Mouse (Mus musculus) thymus, adult 2 months (tissue): ENCODE data around the gene Kcnk12. TPM values are rescaled to one million over a fixed set of nuclear protein-coding genes. Genes with fewer than 3 reads are reported as not detected.

Source experiments
- DNase-seq: peaks from one replicate; pipeline ENCODE4 v3.0.0; 2021
- H3K27ac ChIP-seq: fragments of 200-500 bp; 2 replicates; pipeline ENCODE4 v1.5.1; 2012; ENCODE audit warnings: low read length, control low read depth; ENCODE audit not compliant: control insufficient read depth, insufficient read depth
- H3K27me3 ChIP-seq: fragments of 200-500 bp; 2 replicates; pipeline ENCODE4 v1.6.1; 2012; ENCODE audit warnings: mild to moderate bottlenecking, low read length, moderate library complexity, mixed read lengths; ENCODE audit not compliant: control insufficient read depth, insufficient read depth
- H3K36me3 ChIP-seq: fragments of 200-500 bp; 2 replicates; pipeline ENCODE4 v1.6.1; 2012; ENCODE audit warnings: mild to moderate bottlenecking, low read length, moderate library complexity; ENCODE audit not compliant: control insufficient read depth, insufficient read depth
- H3K4me1 ChIP-seq: fragments of 200-500 bp; replicated peaks from 2 replicates; pipeline ENCODE4 v1.6.1; 2012; ENCODE audit warnings: low read length; ENCODE audit not compliant: control insufficient read depth, insufficient read depth
- H3K4me3 ChIP-seq: fragments of 200-500 bp; 2 replicates; pipeline ENCODE4 v1.5.1; 2012; ENCODE audit warnings: mild to moderate bottlenecking, low read length, control low read depth, moderate library complexity; ENCODE audit not compliant: control insufficient read depth, insufficient read depth
- CTCF ChIP-seq: fragments of 200-500 bp; IDR thresholded peaks from 2 replicates; pipeline ENCODE4 v1.5.1; 2012; ENCODE audit warnings: mild to moderate bottlenecking, control low read depth, low read length, moderate library complexity, borderline replicate concordance; ENCODE audit not compliant: control insufficient read depth, poor library complexity, insufficient read depth; ENCODE audit errors: extremely low read depth
- POLR2A ChIP-seq: fragments of 200-500 bp; IDR thresholded peaks from 2 replicates; pipeline ENCODE4 v1.6.1; 2012; ENCODE audit warnings: mild to moderate bottlenecking, low read length, control low read depth, moderate library complexity; ENCODE audit not compliant: control insufficient read depth, poor library complexity, insufficient read depth; ENCODE audit errors: extremely low read depth
- WGBS: fragments of 180-500 bp; shearing (Covaris S2); methylation state at CpG from one replicate; pipeline ENCODE4 v1.1.7; 2018; 5-methylcytosine and 5-hydroxymethylcytosine counted together
- polyA plus RNA-seq: library from polyadenylated mRNA; depleted of rRNA; stranded (reverse); fragments of >200 nt; gene quantifications from 2 replicates; pipeline ENCODE4 v1.2.3, GENCODE M21; 2012; rRNA removed

Kcnk12 gene
- polyA plus RNA-seq, 1 experiment: 0.92 TPM

DNA sequence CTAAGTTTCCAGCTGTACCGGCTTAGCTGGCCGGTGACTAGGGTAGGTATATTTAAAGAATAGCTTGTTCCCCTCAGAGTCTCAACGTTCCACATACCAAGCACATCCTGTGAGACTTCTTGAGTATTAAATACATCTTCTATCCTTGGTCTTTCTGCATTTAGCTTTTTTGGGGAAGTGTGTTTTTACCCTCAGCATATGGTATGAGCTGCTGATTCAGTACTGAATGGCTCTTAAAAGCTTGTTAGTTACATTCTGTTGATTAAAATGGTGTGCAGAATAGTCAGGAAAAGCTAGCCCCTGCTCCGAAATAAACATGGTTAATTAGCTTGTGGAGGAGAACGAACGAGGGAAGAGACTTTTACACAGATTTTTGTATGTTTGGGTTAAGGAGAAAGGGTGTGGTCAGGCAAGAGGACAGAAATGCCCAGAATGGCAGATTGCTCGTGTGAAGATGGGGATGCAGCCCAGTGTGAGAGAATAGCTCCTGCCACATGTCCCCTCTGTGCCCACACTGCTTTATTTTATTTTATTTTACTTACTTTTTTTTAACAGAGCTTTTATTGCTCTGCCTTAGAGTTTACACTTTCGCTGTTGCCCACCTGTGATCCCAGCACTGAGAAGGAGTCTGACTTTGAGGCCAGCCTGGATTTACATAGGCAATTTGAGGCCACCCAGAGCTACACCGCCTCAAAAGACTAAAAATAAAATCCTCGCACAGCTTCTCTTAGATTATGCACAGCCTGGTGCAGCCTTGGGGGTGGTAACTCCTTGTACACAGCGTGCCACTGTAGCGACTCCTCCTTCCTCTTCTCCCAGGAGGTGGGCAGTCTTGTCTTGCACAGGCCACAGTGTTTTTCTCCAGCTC is 71.1 kb downstream of the Kcnk12 start:
- peaks cover 28% of the 10 kb centered on the region for H3K36me3 ChIP-seq
- WGBS: 96% methylated on average over 12 of the region's 12 CpGs
- no peak overlapping the region for H3K27ac ChIP-seq
- no peaks in the 10 kb centered on the region for H3K4me1 ChIP-seq
- H3K4me3 ChIP-seq: no peak overlapping the region
- H3K27me3 ChIP-seq: no peaks in the 10 kb centered on the region
- no peak for TF ChIP-seq POLR2A
- no peak for TF ChIP-seq CTCF
- DNase-seq: no peak

DNA sequence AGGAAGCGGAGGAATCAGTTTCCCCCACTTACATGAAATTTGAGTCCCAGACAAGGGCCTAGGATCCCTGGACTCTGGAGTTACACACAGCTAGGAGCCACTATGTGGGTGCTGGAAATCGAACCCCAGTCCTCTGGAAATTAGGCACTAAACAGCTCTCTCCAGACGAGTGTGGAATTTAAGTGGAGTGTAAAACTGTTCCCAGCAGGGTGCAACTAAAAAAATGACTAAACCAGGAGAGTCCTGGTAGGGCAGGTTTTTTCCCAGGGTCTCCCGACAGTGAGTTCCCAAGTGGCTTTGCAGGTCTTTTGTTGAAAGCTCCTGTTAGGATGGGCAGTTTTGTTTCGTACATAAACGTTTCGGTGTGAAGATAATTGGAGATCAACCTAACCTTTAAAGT is 73.1 kb downstream of the Kcnk12 start:
- WGBS: 97% methylated on average over 7 of the region's 7 CpGs
- H3K36me3 ChIP-seq: peaks cover 45% of the 10 kb centered on the region
- DNase-seq: no peak
- no peak overlapping the region for H3K4me3 ChIP-seq
- no peaks in the 10 kb centered on the region for H3K4me1 ChIP-seq
- H3K27me3 ChIP-seq: no peaks in the 10 kb centered on the region
- TF ChIP-seq CTCF: no peak
- TF ChIP-seq POLR2A: no peak
- no peak overlapping the region for H3K27ac ChIP-seq

DNA sequence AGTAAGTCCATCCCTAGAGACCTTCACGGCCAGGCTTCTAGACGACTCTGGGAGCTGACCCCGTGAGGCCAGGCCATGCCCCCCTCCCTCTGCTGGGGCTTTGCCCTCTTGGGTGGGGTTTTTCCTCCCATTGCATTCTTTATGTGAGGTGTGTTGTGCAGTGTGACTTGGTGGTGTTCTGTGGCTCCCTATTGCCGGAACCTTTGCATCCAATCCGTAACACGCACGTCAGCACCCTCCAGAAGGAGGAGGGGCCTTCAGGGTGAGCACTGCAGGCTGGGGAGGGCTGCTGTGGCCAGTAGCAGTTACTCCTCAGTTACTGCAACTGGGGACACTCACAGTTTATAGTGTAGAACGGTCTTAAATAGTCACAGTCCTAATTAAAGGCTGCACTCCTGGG is 97.7 kb downstream of the Kcnk12 start:
- H3K4me3 ChIP-seq: no peak overlapping the region
- no peaks in the 10 kb centered on the region for H3K27me3 ChIP-seq
- H3K4me1 ChIP-seq: no peaks in the 10 kb centered on the region; the same call in 1 of the 2 replicates
- peaks cover 18% of the 10 kb centered on the region for H3K36me3 ChIP-seq
- WGBS: 96% methylated on average over 8 of the region's 8 CpGs
- DNase-seq: no peak
- H3K27ac ChIP-seq: no peak overlapping the region
- TF ChIP-seq CTCF (no peak), POLR2A (no peak)

DNA sequence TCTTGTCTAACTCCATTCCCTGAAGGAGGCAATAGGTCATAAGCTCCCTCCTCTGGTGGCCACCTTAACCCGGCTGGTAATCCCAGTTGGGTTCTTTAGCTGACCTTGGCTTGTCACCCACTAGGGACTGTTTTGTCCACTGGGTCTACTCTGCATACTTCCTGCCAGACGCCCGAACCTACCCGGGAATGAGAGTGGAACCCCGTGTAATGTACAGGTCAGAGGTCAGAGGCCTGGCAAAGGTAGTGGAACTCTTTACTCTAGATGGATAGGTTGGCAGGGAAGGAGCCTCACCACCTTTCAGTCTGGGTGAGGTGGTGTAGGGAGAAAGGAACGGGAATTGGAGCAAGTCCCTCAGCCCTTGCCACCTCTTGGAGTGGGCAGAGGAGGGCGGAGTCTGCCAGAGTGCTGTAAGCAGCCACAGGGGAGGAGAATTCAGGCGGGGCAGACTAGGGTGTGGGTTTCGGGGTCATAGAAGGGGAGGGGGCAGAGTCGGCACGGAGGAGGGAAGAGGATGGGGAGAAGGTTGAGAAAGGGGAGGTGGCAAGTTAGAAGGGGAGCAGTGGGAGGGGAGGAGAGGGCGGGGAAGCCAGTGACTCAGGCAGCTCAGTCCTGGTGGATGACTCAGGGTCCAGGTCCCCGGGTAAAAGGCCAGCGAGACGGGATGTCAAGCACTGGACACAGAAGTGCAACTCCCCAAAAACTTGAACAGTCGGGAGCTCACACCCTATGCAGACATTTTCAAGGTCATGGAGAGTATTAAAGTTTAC is 98.6 kb downstream of the Kcnk12 start:
- TF ChIP-seq CTCF: no peak
- TF ChIP-seq POLR2A: no peak
- 90% methylated on average over 16 of the region's 16 CpGs for WGBS
- no peaks in the 10 kb centered on the region; the same call in 1 of the 2 replicates for H3K4me1 ChIP-seq
- H3K27ac ChIP-seq: no peak overlapping the region
- H3K27me3 ChIP-seq: no peaks in the 10 kb centered on the region
- DNase-seq: no peak
- no peak overlapping the region for H3K4me3 ChIP-seq
- H3K36me3 ChIP-seq: peaks cover 18% of the 10 kb centered on the region

DNA sequence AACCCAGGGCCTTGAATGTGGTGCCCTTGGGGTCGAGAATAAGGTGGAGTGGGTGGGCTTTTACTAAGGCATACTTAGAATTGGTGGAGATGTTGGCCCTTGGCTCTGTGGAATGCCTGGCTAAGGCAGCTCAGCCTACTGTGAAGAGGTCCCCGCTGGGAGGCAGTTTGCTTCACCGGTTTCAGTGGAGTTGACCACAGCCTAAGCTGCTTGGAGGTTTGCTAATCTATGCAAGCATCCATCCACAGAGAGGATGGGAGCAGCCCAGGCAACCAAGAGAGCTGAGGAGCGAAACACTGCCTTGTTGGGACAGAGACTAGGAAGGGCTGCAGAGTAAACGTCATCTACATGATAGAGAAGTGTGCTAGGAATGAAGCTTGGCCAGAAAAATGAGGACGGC is 101.0 kb downstream of the Kcnk12 start:
- 98% methylated on average over 6 of the region's 6 CpGs for WGBS
- no peaks in the 10 kb centered on the region for H3K27me3 ChIP-seq
- TF ChIP-seq POLR2A (no peak), CTCF (no peak)
- H3K4me3 ChIP-seq: no peak overlapping the region
- H3K4me1 ChIP-seq: no peaks in the 10 kb centered on the region; the same call in 1 of the 2 replicates
- H3K27ac ChIP-seq: no peak overlapping the region
- DNase-seq: no peak
- H3K36me3 ChIP-seq: peaks cover 15% of the 10 kb centered on the region

DNA sequence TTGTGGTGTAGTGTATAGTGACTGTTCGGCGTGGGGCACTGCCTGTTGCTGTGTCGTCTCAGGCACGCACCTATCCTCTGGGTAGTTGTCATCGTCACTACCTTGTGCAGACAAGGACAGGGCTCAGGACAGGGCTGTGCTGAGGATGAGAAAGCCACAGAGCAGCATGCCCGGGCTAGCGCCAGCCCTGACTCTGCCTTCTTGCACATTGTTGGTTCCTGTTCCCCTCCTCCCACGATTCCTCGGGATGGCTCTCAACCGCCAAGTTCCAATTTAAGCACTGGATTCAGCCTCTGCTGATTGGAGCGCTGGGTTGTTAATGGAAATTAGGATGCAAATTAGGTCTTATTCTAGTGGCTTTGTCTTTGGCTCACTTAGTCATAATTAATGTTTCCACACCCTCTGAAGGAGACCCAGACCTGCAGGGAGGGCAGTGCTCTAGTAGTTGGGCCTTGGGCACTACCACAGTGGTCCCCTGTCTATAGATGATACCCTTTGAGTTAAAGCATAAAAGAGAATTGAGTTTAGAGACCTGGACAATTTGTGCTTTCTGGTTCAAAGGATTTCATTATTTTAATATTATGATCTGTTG is 101.8 kb downstream of the Kcnk12 start:
- no peak overlapping the region for H3K4me3 ChIP-seq
- TF ChIP-seq CTCF: no peak
- no peak for TF ChIP-seq POLR2A
- H3K4me1 ChIP-seq: no peaks in the 10 kb centered on the region; the same call in 1 of the 2 replicates
- WGBS: 95% methylated on average over 11 of the region's 11 CpGs
- no peak for DNase-seq
- H3K36me3 ChIP-seq: peaks cover 21% of the 10 kb centered on the region
- no peaks in the 10 kb centered on the region for H3K27me3 ChIP-seq
- no peak overlapping the region for H3K27ac ChIP-seq

Other genes starting within 250 kb of the Kcnk12 start
- 29.3 and 37.4 TPM in 2 replicates for gene Epcam, start 162.0 kb downstream of the Kcnk12 start, polyA plus RNA-seq
- 17.8 and 22.8 TPM in 2 replicates for gene Msh2, start 125.7 kb downstream of the Kcnk12 start, polyA plus RNA-seq
- gene Rpl36-ps4, start 123.0 kb upstream of the Kcnk12 start, polyA plus RNA-seq: not detected in 2 replicates
- gene Msh6, start 177.1 kb upstream of the Kcnk12 start, polyA plus RNA-seq: 24.0 and 27.6 TPM in 2 replicates